Mouse (Mus musculus): Measurements from ENCODE around the gene Ces2c.
"Not testable (repeated sequence)": the region's sequence is repeated elsewhere in the genome, so short reads cannot be mapped to it uniquely, and the experiment has no call there.

Ces2c gene

GRCm38 (mm10) chr8:104846831-104847230 lies at the start of gene Ces2c:
TSS of gene Ces2c (plus strand) at chr8:104847068.
- DNase-seq (ENCODE audit: low read depth, low spot score) = no peak

GRCm38 (mm10) chr8:104799385-104799784 lies 47.5 kb upstream of the Ces2c start:
- DNase-seq (ENCODE audit: low read depth, low spot score) = no peak

- DNase-seq (ENCODE audit: low read depth, low spot score) = no peak
These were observed 40.7 kb upstream of the Ces2c start for GRCm38 (mm10) chr8:104806127-104806526.

GRCm38 (mm10) chr8:104808542-104809413 lies 38.1 kb upstream of the Ces2c start:
- no peak for DNase-seq (ENCODE audit: low read depth, low spot score)

- no peak for DNase-seq (ENCODE audit: low read depth, low spot score)
These were observed 37.4 kb upstream of the Ces2c start for GRCm38 (mm10) chr8:104809436-104809835.

- no peak for DNase-seq (ENCODE audit: low read depth, low spot score)
These were observed 20.0 kb upstream of the Ces2c start for GRCm38 (mm10) chr8:104826912-104827311.

GRCm38 (mm10) chr8:104828221-104828620 lies 18.6 kb upstream of the Ces2c start:
- DNase-seq (ENCODE audit: low read depth, low spot score) = no peak

- no peak for DNase-seq (ENCODE audit: low read depth, low spot score)
These were observed 15.4 kb upstream of the Ces2c start, which contains the start of gene Ces2b for GRCm38 (mm10) chr8:104831440-104831839. TSS of gene Ces2b (plus strand) at chr8:104831572.

- no peak for DNase-seq (ENCODE audit: low read depth, low spot score)
These were observed 5.3 kb upstream of the Ces2c start for GRCm38 (mm10) chr8:104841360-104842078.

GRCm38 (mm10) chr8:104847741-104848462 lies 1.0 kb downstream of the Ces2c start:
- no peak for DNase-seq (ENCODE audit: low read depth, low spot score)

- not testable (repeated sequence) for DNase-seq (ENCODE audit: low read depth, low spot score)
These were observed 20.1 kb downstream of the Ces2c start for GRCm38 (mm10) chr8:104866844-104867531.

GRCm38 (mm10) chr8:104868876-104869275 lies 22.0 kb downstream of the Ces2c start:
- not testable (repeated sequence) for DNase-seq (ENCODE audit: low read depth, low spot score)

- DNase-seq (ENCODE audit: low read depth, low spot score) = not testable (repeated sequence)
These were observed 39.5 kb downstream of the Ces2c start for GRCm38 (mm10) chr8:104886223-104886926.

- no peak for DNase-seq (ENCODE audit: low read depth, low spot score)
These were observed 54.9 kb downstream of the Ces2c start for GRCm38 (mm10) chr8:104901746-104902145.
